Mouse (Mus musculus) v-Abl transformed pro-B cells (cell line): ENCODE data around the gene Scpep1.

Experiments used
- in situ Hi-C, 2 experiments: fragments of 400-800 bp; cut with MboI; formaldehyde crosslinking; loops; one replicate each; pipeline ENCODE4 v1.15.1; 2025; ENCODE audit not compliant: unreplicated experiment in 2 of 2

Gene Scpep1

DNA sequence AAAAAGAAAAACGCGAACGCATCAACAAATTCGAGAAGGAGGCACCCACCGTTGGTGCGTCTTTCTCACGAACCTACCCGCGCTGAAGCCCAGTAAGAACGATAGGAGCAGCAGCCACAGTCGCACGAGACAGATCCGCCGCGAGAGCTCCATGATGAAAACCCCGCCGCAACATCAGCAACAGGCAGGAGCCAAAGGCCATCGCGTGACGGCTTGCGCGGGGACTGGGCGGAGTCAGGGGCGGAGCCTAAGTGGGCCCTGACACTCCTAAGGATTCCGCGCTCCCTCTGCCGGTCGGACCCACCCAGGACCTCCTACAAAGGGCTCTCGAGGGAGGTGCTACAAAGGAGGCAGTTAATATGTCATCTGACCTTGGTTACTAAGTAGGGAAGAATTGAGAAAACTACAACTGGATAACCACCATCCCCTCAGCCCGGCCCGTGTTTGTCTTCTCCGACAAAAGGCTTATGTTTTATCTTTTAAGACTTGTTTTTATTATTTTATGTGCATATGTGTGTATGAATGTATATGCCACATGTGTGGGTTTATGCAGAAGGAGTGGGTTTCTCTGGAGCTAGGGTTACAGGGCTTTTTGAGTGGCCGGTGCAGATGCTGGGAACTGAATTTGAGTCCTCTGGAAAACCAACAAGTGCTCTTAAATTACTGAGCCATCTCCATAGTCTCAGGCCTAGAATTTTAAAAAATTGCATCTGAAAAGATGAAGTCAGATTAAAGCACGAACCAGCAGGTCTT, at the start of gene Scpep1:
TSS of gene Scpep1 (minus strand) at position 249 of the 753 bp plus-strand sequence.
- in situ Hi-C loops, result loop anchor here (10.0 kb wide), 2 partner anchors 91 to 111 kb away; partner anchors contain the start of gene Akap1 (in 1 of the 2)

DNA sequence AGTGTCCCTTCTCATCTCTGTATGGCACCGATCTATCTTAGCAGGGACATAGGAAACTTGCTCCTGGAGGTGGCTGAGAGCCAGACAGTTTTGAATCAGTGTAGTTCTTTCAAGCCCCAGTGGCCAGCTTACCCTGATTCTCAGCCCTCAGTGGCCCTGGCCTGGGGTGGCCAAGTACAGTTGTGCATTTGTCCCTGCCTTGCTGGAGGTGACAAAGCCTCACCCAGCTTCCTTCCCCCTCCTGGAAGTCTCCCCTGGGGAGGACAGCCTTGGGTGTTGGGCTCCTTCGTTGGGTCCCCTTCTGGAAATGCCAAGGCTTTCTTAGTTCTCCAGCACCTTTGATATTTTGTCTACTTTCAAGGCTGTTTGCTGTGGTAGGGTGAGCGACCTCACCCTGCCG, 48.5 kb upstream of the Scpep1 start:
- in situ Hi-C loops, result no loop called here

- in situ Hi-C loops, result no loop called here
These were observed 47.8 kb upstream of the Scpep1 start for GRCm38 (mm10) chr11:89003078-89003477.

- in situ Hi-C loops, result no loop called here
These were observed 47.4 kb upstream of the Scpep1 start for GRCm38 (mm10) chr11:89002621-89003020.

GRCm38 (mm10) chr11:89002068-89002467, 46.8 kb upstream of the Scpep1 start:
- in situ Hi-C loops, result no loop called here

GRCm38 (mm10) chr11:89001569-89001968, 46.3 kb upstream of the Scpep1 start:
- in situ Hi-C loops, result no loop called here

DNA sequence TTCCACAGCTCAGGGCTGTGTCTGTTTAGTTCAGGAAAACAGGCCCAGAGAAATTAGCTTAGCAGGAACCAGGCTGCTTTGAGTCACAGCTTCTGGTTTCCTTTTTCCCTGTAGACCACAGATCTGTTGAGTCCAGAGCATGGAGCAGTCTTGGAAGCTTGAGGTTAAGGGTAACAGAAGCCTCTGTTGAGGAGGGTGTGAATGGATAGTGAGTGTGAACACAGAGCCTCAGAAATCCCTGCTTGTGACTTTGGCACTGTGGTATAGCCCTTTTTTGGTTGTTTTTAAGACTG, 45.2 kb upstream of the Scpep1 start:
- in situ Hi-C loops, result no loop called here

DNA sequence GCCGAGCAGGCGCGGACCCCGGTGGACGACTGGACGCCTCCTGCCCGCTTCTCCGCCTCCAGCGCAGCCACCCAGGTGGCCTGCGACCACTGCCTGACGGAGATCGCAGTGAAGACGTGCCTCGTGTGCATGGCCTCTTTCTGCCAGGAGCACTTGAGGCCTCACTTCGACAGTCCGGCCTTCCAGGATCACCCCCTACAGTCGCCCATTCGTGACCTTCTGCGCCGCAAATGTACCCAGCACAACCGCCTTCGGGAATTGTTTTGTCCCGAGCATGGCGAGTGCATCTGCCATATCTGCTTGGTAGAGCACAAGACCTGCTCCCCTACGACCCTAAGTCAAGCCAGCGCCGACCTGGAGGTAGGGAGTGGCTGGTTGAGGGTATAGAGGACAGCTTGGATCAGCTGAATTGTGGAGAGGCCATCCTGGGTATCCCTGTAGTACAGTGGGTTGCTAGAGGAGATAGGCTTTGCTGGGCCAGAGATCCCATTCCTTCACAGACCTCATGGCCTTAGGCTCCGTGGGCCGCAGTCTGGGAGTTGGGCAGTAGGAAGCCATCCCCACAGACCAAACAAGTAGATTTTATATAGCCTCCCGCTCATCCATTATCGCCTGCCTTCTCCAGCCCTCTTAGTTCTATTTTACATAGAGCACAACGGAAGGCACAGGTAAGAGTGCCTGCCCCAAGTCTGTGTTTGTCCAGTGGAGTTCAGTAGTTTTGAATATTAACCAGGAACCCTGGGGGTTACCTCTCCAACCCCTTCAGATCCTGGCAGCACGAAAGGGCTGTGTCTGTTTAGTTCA, 44.7 kb upstream of the Scpep1 start:
- in situ Hi-C loops, result loop anchor here (10.0 to 25.0 kb wide), 4 partner anchors 65 to 987 kb away; partner anchors contain the start of genes Dgke (in 1 of the 2) and Nog (in 1 of the 2)

GRCm38 (mm10) chr11:88998974-88999722, 43.9 kb upstream of the Scpep1 start, which contains the start of gene Trim25:
Gene Trim25, plus strand, starts transcription at chr11:88999376.
- in situ Hi-C loops, result loop anchor here (10.0 to 25.0 kb wide), 4 partner anchors 66 to 988 kb away; partner anchors contain the start of genes Dgke (in 1 of the 2) and Nog (in 1 of the 2)

GRCm38 (mm10) chr11:88998406-88998805, 43.1 kb upstream of the Scpep1 start:
- in situ Hi-C loops, result loop anchor here (10.0 to 25.0 kb wide), 4 partner anchors 66 to 989 kb away; partner anchors contain the start of genes Dgke (in 1 of the 2) and Nog (in 1 of the 2)

DNA sequence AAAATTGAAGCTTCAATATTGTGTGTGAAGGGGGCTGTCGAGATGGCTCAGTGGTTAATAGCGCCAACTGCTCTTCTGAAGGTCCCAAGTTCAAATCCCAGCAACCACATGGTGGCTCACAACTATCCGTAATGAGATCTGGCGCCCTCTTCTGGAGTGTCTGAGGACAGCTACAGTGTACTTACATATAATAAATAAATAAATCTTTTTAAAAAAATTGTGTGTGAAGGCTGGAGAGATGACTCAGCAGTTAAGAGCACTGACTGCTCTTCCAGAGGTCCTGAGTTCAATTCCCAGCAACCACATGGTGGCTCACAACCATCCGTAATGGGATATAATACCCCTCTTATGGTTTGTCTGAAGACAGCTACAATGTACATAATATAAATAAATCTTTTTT, 42.1 kb upstream of the Scpep1 start:
- in situ Hi-C loops, result loop anchor here (10.0 to 25.0 kb wide), 4 partner anchors 67 to 990 kb away; partner anchors contain the start of genes Dgke (in 1 of the 2) and Nog (in 1 of the 2)

DNA sequence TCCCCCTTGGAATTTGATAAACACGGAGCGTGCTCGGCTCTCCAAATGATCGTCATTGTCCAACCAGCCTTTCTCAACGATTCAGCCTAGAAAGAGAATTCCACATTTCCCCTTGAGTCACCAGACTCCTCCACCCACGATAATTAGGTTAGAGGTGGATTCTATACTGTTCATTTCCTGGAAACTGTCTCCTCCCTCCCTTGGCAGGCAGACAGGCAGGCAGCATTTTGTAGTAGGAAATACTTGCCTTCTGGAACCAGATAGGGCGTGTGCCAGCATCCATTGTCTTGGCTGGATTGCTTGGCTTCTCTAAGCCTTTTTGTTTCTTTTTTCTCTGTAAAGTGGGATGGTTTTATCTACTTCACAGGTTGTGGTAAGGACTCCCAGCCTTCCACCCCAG, 41.2 kb upstream of the Scpep1 start:
- in situ Hi-C loops, result loop anchor here (10.0 to 25.0 kb wide), 4 partner anchors 68 to 991 kb away; partner anchors contain the start of genes Dgke (in 1 of the 2) and Nog (in 1 of the 2)

DNA sequence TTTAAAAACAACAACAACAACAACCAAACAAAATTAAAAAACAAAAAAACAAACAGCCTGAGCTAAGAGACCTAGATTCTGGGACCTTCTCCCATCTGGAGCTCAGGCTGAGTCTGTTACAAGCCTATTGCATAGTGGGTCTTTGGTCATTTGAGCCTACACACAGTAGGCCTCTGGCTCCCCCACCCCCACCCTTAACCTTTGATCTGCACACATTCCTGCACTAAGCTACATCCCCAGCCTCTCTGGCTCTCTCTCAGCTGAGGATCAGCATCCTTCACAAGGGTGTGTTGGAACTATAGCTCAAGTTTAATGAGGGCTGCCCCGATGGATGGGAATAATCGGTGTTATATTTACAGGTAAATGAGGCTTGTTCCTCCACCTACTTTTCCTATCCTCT, 40.4 kb upstream of the Scpep1 start:
- in situ Hi-C loops, result loop anchor here (10.0 to 25.0 kb wide), 4 partner anchors 69 to 992 kb away; partner anchors contain the start of genes Dgke (in 1 of the 2) and Nog (in 1 of the 2)

- in situ Hi-C loops, result loop anchor here (5.0 to 25.0 kb wide), 7 partner anchors 43 to 1173 kb away; partner anchors contain the start of genes Dgke (in 1 of the 2) and Nog (in 1 of the 2)
These were observed 39.2 kb upstream of the Scpep1 start for GRCm38 (mm10) chr11:88994492-88994891.

DNA sequence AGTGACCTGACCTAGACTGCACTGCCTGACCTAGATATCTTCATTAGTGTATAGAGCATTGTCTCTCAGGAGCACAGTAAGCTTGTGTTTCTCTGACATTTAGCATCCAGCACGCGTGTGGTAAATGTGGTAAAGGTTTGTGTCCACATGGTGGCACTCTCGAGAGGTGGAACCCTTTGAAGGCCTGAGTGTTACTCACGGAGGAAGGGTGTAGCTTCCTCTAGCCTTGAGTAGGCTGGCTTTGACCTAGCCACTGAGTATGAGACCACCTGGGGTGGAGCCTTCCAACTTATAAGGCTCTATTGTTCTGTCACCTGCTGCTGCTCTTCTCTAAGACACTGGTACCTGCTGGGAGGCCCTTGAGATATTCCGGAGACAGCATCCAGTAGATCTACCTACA, 38.4 kb upstream of the Scpep1 start:
- in situ Hi-C loops, result loop anchor here (5.0 to 25.0 kb wide), 7 partner anchors 44 to 1174 kb away; partner anchors contain the start of genes Dgke (in 1 of the 2) and Nog (in 1 of the 2)

- in situ Hi-C loops, result loop anchor here (5.0 to 25.0 kb wide), 7 partner anchors 44 to 1174 kb away; partner anchors contain the start of genes Dgke (in 1 of the 2) and Nog (in 1 of the 2)
These were observed 37.9 kb upstream of the Scpep1 start for GRCm38 (mm10) chr11:88993186-88993585.

GRCm38 (mm10) chr11:88989530-88989929, 34.3 kb upstream of the Scpep1 start:
- in situ Hi-C loops, result loop anchor here (25.0 kb wide), 3 partner anchors 323 to 998 kb away; partner anchors contain the start of gene Nog (in 1 of the 2)

DNA sequence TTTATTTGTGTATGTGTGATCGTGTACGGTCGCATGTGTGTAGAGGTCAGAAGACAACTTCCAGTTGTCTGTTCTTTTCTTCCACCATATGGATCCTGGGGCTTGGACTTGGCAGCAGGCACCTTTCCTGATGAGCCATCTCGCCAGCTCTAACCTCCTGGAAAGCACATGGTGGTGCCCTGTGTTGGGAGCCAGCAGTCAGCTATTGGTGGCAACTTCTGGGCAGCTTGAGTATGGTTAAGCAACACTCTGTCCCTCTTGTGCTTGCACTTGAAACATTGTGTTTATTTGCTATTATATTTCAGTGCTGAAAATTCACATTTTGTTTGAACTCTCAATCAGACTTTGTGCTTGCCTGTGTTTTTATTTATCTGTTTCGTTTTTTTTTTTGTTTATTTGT, 33.7 kb upstream of the Scpep1 start:
- in situ Hi-C loops, result loop anchor here (25.0 kb wide), 3 partner anchors 323 to 998 kb away; partner anchors contain the start of gene Nog (in 1 of the 2)

DNA sequence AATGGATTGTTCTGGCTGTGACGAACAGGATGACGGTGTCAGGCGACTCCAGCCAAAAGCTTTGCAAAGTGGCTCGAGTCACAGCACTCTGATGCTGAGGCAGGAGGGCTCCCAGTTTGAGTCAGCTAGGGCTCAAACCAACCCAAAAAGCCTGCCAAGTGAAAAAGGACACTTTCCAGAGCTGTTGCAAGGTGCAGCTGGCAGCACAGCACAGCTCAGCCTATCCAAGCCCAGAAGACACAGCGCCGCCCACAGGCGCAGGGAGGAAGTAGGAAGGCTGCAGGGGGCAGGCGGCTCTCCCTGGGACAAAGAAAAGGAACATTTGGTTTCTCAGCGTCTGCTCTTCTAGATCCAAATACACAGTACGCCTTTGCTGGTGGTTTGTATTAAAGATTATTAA, 31.4 kb upstream of the Scpep1 start:
- in situ Hi-C loops, result loop anchor here (25.0 kb wide), 3 partner anchors 326 to 1001 kb away; partner anchors contain the start of gene Nog (in 1 of the 2)
